Comparison of ENCODE assay signal across 8 mouse cellular contexts in genomic region chr4:119194909-119195581, GRCm38 (mm10). TPM values are rescaled to one million over a fixed set of nuclear protein-coding genes. Genes with fewer than 3 reads are reported as not detected.
DNase-seq lines count a peak whose midpoint lies in the region; ATAC-seq and TF ChIP-seq lines count a peak whose summit lies in the region.

TSS of gene Svbp (plus strand) at chr4:119195306.

- under 1% methylated on average over 47 of the region's 47 CpGs for WGBS in lung, embryonic 15.5 days
- WGBS in olfactory bulb, adult 2 months, result 2% methylated on average over 46 of the region's 47 CpGs
- under 1% methylated on average over 47 of the region's 47 CpGs for WGBS in thymus, adult 2 months

- peaks cover 18% of the 10 kb centered on the region; the same call in 1 of the 2 replicates for H3K4me1 ChIP-seq in lung, embryonic 15.5 days
- peaks cover 8% of the 10 kb centered on the region; the same call in 1 of the 2 replicates for H3K4me1 ChIP-seq in olfactory bulb, adult 2 months (ENCODE audit: control insufficient read depth, insufficient read depth, low read length)
- peaks cover 9% of the 10 kb centered on the region for H3K4me1 ChIP-seq in thymus, adult 2 months (replicated peaks; ENCODE audit: control insufficient read depth, insufficient read depth, low read length)

- no peaks in the 10 kb centered on the region for H3K27me3 ChIP-seq in lung, embryonic 15.5 days
- no peaks in the 10 kb centered on the region for H3K27me3 ChIP-seq in thymus, adult 2 months (ENCODE audit: control insufficient read depth, insufficient read depth, low read length)

- H3K4me2 ChIP-seq in lung, embryonic 15.5 days, result peak within 1 kb of the TSS; percentile 66

- H3K9ac ChIP-seq in lung, embryonic 15.5 days, result peak within 1 kb of the TSS; percentile 84

- TF ChIP-seq POLR2A in olfactory bulb, adult 2 months (IDR thresholded peaks at IDR 0.05; ENCODE audit: insufficient read depth, low read depth, low read length), result no peak
- TF ChIP-seq POLR2A in thymus, adult 2 months (IDR thresholded peaks at IDR 0.05; ENCODE audit: control insufficient read depth, extremely low read depth, insufficient read depth, low read length, poor library complexity), result peak; percentile 47; the same call in 1 of the 2 replicates

- no peaks in the 10 kb centered on the region for H3K36me3 ChIP-seq in lung, embryonic 15.5 days
- no peaks in the 10 kb centered on the region for H3K36me3 ChIP-seq in thymus, adult 2 months (ENCODE audit: control insufficient read depth, insufficient read depth, low read length)

- DNase-seq in MN1 (ENCODE audit: low spot score), result peak; percentile 73
- DNase-seq in cerebellum, adult 9-10 months, result peak; percentile 80
- DNase-seq in layer of hippocampus, adult 9-10 months (ENCODE audit: low spot score), result peak; percentile 49
- DNase-seq in thymus, adult 2 months, result peak; percentile 87

- no peak for TF ChIP-seq CTCF in olfactory bulb, adult 2 months (IDR thresholded peaks at IDR 0.05; ENCODE audit: insufficient read depth, low read depth, low read length)
- TF ChIP-seq CTCF in thymus, adult 2 months (IDR thresholded peaks at IDR 0.05; ENCODE audit: borderline replicate concordance, control insufficient read depth, extremely low read depth, insufficient read depth, low read length, poor library complexity), result peak; percentile 33; the same call in 1 of the 2 replicates

- H3K9me3 ChIP-seq in lung, embryonic 15.5 days, result no peaks in the 10 kb centered on the region

- H3K27ac ChIP-seq in lung, embryonic 15.5 days, result peak within 1 kb of the TSS; percentile 60
- no peak within 1 kb of the TSS for H3K27ac ChIP-seq in olfactory bulb, adult 2 months (ENCODE audit: insufficient read depth, low read depth, low read length)
- H3K27ac ChIP-seq in thymus, adult 2 months (ENCODE audit: control insufficient read depth, insufficient read depth, low read length), result no peak within 1 kb of the TSS

- peak within 1 kb of the TSS; percentile 83 for H3K4me3 ChIP-seq in lung, embryonic 15.5 days
- peak within 1 kb of the TSS; percentile 67 for H3K4me3 ChIP-seq in olfactory bulb, adult 2 months (ENCODE audit: insufficient read depth, low read depth, low read length)
- H3K4me3 ChIP-seq in thymus, adult 2 months (ENCODE audit: control insufficient read depth, insufficient read depth, low read length), result peak within 1 kb of the TSS; percentile 78

- ATAC-seq in frontal cortex, adult (ENCODE audit: low TSS enrichment), result peak; percentile 94
- ATAC-seq in hematopoietic stem cell, adult 5-6 weeks (replicated peaks in 1 of 2; ENCODE audit: insufficient read depth in 1 of 2, low FRiP score in 2 of 2, low TSS enrichment in 1 of 2, low read depth in 1 of 2, poor library complexity in 2 of 2, severe bottlenecking in 2 of 2), result peak; percentile 71 to 85
- ATAC-seq in lung, embryonic 15.5 days (ENCODE audit: borderline replicate concordance, extremely low read depth, low FRiP score, low TSS enrichment), result peak; percentile 95

RNA-seq across cellular contexts. Expression of gene Svbp, which starts in this region (rescaled TPM):
- total RNA-seq in hematopoietic stem cell, adult 5-6 weeks (2017), result 219 and 373 TPM in 2 replicates
- polyA plus RNA-seq in lung, embryonic 15.5 days (2015; fragmentation: Nextera tagmentation; extraction: Ambion mirVana), result 112 and 125 TPM in 2 replicates
- polyA plus RNA-seq in olfactory bulb, adult 2 months (2012; ENCODE audit: insufficient read depth, insufficient read length, low replicate concordance, missing spikeins), result not detected in 2 replicates
- 41.9 and 59.8 TPM in 2 replicates for polyA plus RNA-seq in thymus, adult 2 months (2012; rRNA removed)

Comparison
In these comparisons a context has a peak if more than half of its experiments do, and no peak if none do; other contexts are left out.
1. RNA of gene Svbp (polyA plus RNA-seq): 112 to 125 TPM in lung, embryonic 15.5 days and 41.9 to 59.8 TPM in thymus, adult 2 months; not detected in olfactory bulb, adult 2 months; every median in the first group is over 10 times any median in the second.
2. Peak in every context shown above with its lines, with median percentiles within 50 percentile points of each other: DNase-seq, ATAC-seq and H3K4me3 ChIP-seq.